21 mouse cellular contexts compared by ENCODE assay signal in genomic region chr4:156103342-156103741, GRCm38 (mm10). TPM values are rescaled to one million over a fixed set of nuclear protein-coding genes. Genes with fewer than 3 reads are reported as not detected.
"Had no signal": no experiment of that assay in that cellular context is flagged by ENCODE, and none has a peak within 500 bp of the region (broad histone marks: within the 10 kb centered on the region; RNA-seq: fewer than 3 reads in every experiment).

No protein-coding gene starts in this region.

- H3K4me1 ChIP-seq: midbrain, embryonic 10.5 days; midbrain, embryonic 12.5 days; neural tube, embryonic 12.5 days; stomach, embryonic 15.5 days had no signal

- H3K27ac ChIP-seq: liver, embryonic 14.5 days; midbrain, embryonic 10.5 days; midbrain, embryonic 12.5 days; neural tube, embryonic 12.5 days; stomach, embryonic 15.5 days; stomach, postnatal 0 days had no signal

- H3K36me3 ChIP-seq: midbrain, embryonic 10.5 days; midbrain, embryonic 12.5 days; neural tube, embryonic 12.5 days; stomach, embryonic 15.5 days had no signal

- ATAC-seq: midbrain, embryonic 16.5 days had no signal

- H3K4me3 ChIP-seq: midbrain, embryonic 10.5 days; midbrain, embryonic 12.5 days; neural tube, embryonic 12.5 days; stomach, embryonic 15.5 days had no signal

- H3K4me2 ChIP-seq: lung, embryonic 14.5 days; midbrain, embryonic 12.5 days; neural tube, embryonic 12.5 days; stomach, embryonic 15.5 days had no signal

- H3K9me3 ChIP-seq: midbrain, embryonic 10.5 days; midbrain, embryonic 12.5 days; neural tube, embryonic 12.5 days; stomach, embryonic 15.5 days had no signal

- H3K27me3 ChIP-seq: midbrain, embryonic 12.5 days; neural tube, embryonic 12.5 days; stomach, embryonic 15.5 days had no signal

- H3K9ac ChIP-seq: liver, embryonic 14.5 days; lung, embryonic 14.5 days; midbrain, embryonic 12.5 days; neural tube, embryonic 12.5 days; stomach, embryonic 15.5 days had no signal

- DNase-seq: lung, adult 18-20 months; lung, embryonic 14.5 days; lung, postnatal 10 days; lung, postnatal 4 days; midbrain, embryonic 14.5 days; right cerebral cortex, postnatal 14 days; right cerebral cortex, postnatal 4 days; thymus, adult 2 months; thymus, postnatal 36 days had no signal

RNA-seq across cellular contexts. Expression of gene Ttll10, which starts 44.1 kb away (rescaled TPM):
- total RNA-seq: megakaryocyte, adult 5-6 weeks; megakaryocyte-erythroid progenitor cell, adult 5-6 weeks; neutrophil, adult 5-6 weeks had no signal
- polyA plus RNA-seq: midbrain, embryonic 12.5 days; midbrain, embryonic 16.5 days; neural tube, embryonic 14.5 days; spleen, adult 2 months had no signal
